Mouse (Mus musculus) telencephalon, adult 2 months (tissue): ENCODE data around the gene Mecom.
"Not testable (repeated sequence)": the region's sequence is repeated elsewhere in the genome, so short reads cannot be mapped to it uniquely, and the experiment has no call there.

Source experiments
- DNase-seq: peaks from one replicate; pipeline ENCODE4 v3.0.0-alpha.2; 2011; ENCODE audit warnings: low read depth, low spot score

Gene Mecom

GRCm38 (mm10) chr3:30547908-30548307 is at the start of gene Mecom:
Mecom (minus strand) TSS chr3:30548008.
- DNase-seq = no peak

GRCm38 (mm10) chr3:30597271-30597670 is 49.5 kb upstream of the Mecom start:
- no peak for DNase-seq

- no peak for DNase-seq
These were observed 47.5 kb upstream of the Mecom start for GRCm38 (mm10) chr3:30595111-30595832.

GRCm38 (mm10) chr3:30593719-30594485 is 46.1 kb upstream of the Mecom start:
- no peak for DNase-seq

- DNase-seq = peak; percentile 65
These were observed 44.6 kb upstream of the Mecom start for GRCm38 (mm10) chr3:30592418-30592853.

- DNase-seq = no peak
These were observed 41.1 kb upstream of the Mecom start for GRCm38 (mm10) chr3:30588865-30589264.

GRCm38 (mm10) chr3:30573549-30573948 is 25.7 kb upstream of the Mecom start:
- no peak for DNase-seq

- not testable (repeated sequence) for DNase-seq
These were observed 18.5 kb upstream of the Mecom start for GRCm38 (mm10) chr3:30566333-30566732.

GRCm38 (mm10) chr3:30560677-30561314 is 13.0 kb upstream of the Mecom start:
- no peak for DNase-seq

GRCm38 (mm10) chr3:30553741-30554140 is 5.9 kb upstream of the Mecom start:
- no peak for DNase-seq

- no peak for DNase-seq
These were observed 2.4 kb upstream of the Mecom start for GRCm38 (mm10) chr3:30550218-30550617.

- DNase-seq = peak; percentile 21
These were observed 1.1 kb upstream of the Mecom start for GRCm38 (mm10) chr3:30548928-30549327.

GRCm38 (mm10) chr3:30546831-30547369 is 908 bp downstream of the Mecom start:
- DNase-seq = no peak

GRCm38 (mm10) chr3:30546366-30546765 is 1.4 kb downstream of the Mecom start:
- no peak for DNase-seq

- no peak for DNase-seq
These were observed 2.6 kb downstream of the Mecom start for GRCm38 (mm10) chr3:30545246-30545645.

GRCm38 (mm10) chr3:30544305-30544704 is 3.5 kb downstream of the Mecom start:
- DNase-seq = no peak

GRCm38 (mm10) chr3:30535821-30536220 is 12.0 kb downstream of the Mecom start:
- no peak for DNase-seq

GRCm38 (mm10) chr3:30520751-30521150 is 27.1 kb downstream of the Mecom start:
- DNase-seq = not testable (repeated sequence)

GRCm38 (mm10) chr3:30519425-30519824 is 28.4 kb downstream of the Mecom start:
- DNase-seq = no peak

- DNase-seq = no peak
These were observed 32.0 kb downstream of the Mecom start for GRCm38 (mm10) chr3:30515795-30516170.

GRCm38 (mm10) chr3:30514901-30515794 is 32.7 kb downstream of the Mecom start:
- DNase-seq = no peak
